Mouse (Mus musculus) lung, adult 18-20 months (tissue): ENCODE measurements around the gene Syt17.
"Not testable (repeated sequence)": the region's sequence is repeated elsewhere in the genome, so short reads cannot be mapped to it uniquely, and the experiment has no call there.

Experiments used
- DNase-seq, 2 experiments: peaks; one replicate each; pipeline ENCODE4 v3.0.0; 2022; ENCODE audit warnings: mixed read lengths in 2 of 2

The Syt17 gene

DNA sequence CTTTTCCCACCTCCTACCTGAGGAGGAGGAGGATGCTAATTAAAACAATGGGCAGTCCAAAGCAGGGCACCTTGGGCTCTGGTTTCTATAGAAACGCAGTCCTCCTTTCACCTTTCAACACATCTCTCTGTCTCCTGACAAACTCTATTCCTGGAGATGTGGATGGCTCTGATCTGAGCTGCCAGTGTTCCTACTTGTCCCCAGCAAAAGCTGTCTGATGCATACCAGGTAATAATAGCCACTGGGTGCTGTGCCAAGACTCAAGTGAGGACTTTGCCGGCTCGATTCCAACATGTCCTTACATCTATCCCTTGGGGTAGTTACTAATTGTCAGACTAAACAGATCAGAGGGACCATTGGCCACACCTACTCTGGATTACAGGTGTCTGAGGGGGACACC lies 72.7 kb downstream of the Syt17 start:
- DNase-seq: no peak

DNA sequence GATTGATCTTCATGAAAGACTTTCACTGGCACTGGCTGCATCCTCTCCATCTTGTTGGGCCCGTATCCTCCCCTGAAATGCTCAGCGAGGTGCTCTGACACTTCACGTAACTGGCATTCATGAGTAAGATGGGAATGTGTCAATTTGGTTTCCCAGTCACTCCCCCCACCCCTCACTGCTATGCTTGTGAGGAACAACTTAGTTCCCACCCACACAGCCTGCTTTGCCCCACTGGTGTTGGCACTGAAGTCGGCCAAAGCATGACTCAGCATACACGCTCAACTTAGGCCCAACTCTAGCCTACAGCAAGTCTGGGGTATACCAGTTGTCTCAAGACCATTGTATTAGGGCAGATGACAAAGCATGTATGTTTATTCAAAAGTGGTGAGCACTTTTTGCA lies 76.7 kb downstream of the Syt17 start:
- DNase-seq: no peak

DNA sequence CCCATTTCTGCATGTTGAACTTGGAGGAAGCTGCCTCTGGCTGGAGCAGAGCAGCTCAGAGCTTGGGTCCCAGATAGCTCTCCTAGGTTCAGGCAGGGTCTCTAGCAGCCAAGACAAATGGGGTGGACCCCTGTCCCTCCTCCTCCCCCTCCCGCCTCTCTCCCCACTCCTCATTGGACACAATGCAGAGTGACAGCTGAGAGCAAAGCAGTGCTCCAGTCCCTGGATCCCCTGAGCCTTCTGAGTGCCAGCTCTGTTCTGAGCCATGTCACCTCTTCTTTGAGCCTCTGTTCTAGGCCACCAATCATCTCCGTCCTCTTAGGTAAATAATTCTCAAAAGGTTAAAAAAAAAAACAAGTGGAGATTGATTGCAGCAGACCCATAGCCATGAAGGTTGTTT lies 78.3 kb downstream of the Syt17 start:
- no peak for DNase-seq

- DNase-seq: no peak
Observed at GRCm38 (mm10) chr7:118365902-118366301, 82.1 kb downstream of the Syt17 start.

DNA sequence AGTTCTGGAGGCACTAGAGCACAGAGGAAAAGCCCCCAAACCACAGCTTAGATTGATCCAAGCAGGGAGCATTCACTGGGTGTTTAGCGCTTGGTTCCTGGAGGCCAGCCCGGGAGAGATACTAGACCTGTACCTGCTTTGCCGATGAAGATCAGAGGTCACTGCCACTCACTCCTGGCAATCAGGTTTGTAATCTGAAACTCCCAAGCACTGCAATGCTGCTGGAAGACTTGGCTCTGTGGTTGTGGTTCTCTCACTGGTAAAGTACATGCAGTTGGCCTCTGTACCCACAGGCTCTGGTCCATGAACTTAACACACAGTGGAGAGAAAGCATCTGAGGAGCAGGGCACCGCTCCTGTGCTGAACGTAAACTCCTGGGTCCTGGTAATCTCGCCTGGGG lies 82.8 kb downstream of the Syt17 start:
- DNase-seq: no peak

DNA sequence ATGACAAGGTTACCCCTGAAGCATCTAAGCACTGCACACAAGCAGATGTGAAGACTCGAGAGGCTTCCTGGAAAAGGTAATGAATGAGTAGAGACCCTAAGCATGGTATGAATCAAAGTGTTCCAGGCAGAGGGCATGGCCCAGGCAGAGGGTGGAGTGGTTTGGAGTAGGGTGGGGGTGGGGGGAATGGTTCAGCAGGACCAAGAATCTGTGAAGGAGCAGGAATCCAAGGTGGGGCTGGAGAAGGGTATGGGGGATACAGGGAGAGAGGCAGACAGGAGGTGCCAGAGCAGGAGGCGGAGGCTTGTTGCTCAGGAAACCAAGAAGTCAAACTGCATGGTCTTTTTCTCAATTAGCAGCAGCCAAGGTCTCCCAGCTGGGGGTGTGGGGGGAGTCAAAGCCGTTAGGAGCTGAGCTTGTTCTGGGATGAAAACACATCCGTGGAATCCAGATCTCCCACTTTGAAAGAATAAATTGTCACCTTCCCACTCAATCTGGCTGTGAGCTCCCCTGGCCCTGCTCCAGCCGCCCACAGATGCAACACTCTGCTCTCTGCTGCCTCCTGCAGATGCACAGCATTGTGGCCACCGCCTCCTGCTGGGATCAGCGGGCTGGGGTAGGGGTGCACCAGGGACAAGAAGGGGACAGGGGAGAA lies 83.5 kb downstream of the Syt17 start:
- DNase-seq: no peak

DNA sequence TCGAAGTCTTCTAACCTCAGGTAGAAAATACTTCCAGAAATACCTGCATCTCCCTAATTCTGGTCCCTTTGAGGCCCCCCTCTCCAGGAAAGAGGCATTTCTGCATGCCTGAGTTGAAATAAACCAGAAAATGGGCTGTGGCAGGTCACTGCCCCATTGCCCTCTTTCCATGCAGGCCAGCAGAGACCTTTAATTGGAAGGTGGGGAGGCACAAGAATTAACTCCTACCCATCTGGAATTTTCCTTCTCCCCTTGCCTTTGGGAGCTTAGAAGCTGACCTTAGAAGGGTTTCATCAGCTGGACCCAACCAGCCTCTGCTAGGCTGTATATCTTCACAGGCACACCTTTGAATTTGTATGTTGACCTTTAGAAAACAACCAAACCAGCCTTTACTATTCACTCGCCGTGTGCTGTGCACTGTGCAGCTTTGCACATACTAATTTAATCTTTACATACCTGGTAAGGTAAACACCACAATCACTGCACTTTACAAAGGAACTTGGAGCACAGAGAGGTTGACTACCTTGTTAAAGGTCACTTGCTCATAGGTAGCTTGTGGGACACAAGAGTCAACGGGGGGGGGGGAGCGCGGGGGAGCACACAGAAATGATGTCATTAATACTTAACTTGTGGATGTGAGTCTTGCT lies 84.3 kb downstream of the Syt17 start:
- no peak for DNase-seq

DNA sequence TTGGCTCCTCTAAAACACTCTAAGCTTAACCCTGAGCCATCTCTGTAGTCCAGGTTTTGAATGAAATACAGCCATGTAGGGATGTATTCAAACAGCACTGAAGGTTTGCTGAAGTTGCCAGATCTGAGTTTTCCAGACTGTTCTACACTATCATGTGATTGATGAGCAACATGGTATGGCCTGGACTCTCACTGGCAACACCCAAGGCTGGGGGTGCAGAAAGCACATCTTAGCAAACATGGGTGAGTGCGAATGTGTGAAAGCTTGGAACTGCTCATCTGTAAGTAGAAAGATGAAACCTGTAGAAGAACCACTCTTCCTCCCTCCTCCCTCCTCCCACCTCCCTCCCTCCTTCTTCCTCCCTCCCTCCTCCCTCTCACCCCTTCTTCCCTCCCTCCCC lies 85.1 kb downstream of the Syt17 start:
- no peak for DNase-seq

DNA sequence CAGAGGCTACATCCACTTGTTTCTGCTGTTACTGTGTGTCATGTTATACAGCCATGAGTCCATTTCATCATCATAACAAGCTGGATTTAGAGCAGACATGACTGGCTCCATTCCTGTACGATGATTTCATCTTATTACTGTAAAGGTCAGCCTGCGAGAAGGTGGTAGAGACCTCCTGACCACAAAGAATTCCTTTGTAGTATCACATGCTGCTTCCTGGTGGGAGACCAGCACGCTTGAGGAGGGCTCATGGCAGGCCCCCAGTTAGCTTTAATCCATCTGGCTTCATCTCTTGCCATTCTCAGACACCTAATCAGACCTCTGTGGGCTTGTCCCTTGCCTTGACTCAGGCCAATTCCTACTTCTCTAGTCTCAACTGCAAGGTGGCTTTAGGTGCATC lies 85.8 kb downstream of the Syt17 start:
- DNase-seq: no peak

DNA sequence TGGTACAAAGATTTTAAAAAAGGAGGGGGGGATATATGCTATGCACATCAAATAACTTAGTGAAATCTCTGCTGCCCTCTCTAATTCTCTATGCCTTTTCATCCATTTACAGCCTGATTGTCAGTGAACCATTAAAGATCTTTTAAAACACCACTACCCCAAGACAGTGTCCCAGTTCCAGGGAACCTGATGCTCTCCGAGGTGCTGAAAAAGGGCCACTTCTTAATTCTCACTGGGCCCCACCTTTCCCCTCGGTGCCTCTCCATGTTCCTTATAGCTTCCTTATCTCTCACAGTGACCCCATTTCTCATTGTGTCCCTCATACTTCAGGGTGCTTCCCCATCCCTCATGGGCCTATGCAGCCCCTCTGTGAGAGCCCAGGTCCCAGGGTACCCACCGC lies 89.0 kb downstream of the Syt17 start:
- no peak for DNase-seq

GRCm38 (mm10) chr7:118356410-118357005 lies 91.5 kb downstream of the Syt17 start:
- not testable (repeated sequence) for DNase-seq

DNA sequence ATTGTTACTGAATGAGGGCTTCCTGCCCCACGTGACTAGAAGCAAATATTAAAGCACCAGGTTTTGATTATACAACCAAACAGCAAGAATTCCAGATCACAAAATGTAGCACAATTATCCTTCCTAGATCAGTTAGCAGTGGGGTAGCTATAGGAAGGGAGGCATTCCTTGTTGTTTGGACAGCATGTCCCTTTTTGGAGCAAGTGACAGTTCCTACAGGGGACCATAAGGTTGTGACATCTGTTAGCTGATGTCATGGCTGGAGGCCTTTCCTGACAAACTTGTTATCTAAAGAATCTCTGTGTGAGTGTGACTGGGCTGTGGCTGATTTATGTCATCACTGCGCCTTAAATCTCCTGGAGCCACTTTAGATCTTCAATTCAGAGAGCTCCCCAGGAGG lies 97.2 kb downstream of the Syt17 start:
- DNase-seq: no peak

DNA sequence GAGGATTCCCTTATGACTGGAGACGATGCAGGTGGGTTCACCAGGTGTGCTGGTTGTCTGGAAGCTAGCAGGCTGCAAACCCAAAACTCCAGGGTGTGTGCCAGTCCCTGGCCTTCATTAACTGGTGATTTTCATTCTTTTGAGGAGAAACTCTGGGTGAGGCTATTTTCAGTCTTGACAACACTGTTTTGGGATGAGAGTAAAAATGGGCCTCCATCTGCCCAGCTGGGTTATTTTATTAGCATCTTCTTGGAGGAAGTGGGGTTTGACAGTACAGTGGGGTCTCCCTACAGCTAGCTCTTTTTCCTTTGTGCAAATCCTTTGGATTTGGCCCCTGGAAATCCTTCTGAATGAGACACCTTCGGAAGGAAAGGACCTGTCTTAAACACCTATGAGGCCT lies 101.1 kb downstream of the Syt17 start:
- DNase-seq: no peak

DNA sequence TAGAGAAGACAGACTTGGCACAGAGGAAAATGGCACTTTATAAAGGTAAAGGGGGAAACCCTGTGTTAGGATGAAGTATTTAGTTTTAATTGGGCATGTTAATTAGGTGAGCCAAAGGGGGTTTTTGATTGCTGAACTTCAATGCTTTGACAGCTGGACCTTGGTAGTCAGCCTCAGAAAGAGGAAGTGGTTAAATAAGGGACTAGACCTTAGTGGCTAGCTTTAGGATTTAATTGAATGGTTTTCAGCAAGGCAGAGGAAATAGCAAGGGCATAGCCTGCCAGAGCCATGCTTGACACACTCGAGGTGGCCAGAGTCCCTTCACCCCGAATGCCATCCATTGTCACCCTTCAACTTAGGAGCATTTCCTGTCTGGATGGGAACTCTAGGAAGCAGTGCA lies 101.6 kb downstream of the Syt17 start:
- no peak for DNase-seq

DNA sequence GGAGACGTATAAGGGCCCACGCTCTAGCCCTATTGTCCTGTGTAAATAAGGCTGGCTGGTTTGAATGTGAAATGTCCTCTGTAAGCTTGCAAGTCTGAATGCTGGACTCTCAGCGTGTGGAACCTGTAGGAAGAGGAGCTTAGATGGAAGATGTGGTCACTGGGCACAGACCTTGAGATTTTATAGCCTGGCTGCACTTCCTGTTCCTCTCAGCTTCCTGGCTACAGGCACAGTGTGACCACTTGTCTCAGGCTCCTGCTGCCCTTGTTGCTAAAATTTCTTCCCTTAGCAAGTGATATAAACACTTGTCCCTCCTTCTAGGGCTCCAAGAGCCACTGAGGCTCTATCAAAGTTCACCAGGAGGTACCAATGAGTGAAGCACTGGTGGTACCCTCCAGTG lies 102.6 kb downstream of the Syt17 start:
- no peak for DNase-seq

DNA sequence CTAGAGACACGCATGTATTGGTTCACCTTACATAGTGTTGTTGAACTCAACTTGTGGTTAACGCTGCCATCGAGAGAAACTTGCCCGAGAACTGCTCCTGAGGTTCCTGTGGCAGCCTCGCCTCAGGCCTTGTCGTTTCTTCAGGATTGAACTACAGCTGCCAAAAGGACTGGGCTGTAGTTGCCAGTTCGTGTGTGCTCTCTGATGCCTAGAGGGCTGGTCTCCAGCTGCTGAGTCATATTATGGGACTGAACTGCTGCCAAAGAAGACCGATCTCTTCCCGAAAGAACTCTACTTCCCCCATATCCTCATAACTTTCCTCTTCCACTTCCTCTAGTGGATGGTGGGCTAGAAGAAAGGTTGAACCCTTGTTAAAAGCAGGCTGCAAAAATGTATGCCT lies 103.3 kb downstream of the Syt17 start:
- DNase-seq: no peak
